Mouse (Mus musculus): Measurements from ENCODE around the gene L3mbtl4. TPM values are rescaled to one million over a fixed set of nuclear protein-coding genes. Genes with fewer than 3 reads are reported as not detected.

The L3mbtl4 gene
- total RNA-seq, 2 experiments from 2014 or later: 2.6 to 3.0 TPM

GRCm38 (mm10) chr17:68591619-68592018 lies 318.0 kb downstream of the L3mbtl4 start:
- DNase-seq (ENCODE audit: extremely low spot score in 1 of 2, low spot score in 2 of 2): no peak
- H3K4me3 ChIP-seq: no peak overlapping the region
- intact Hi-C loops (cut with DNase I): no loop called here
- no peak for TF ChIP-seq CTCF (IDR thresholded peaks at IDR 0.05)
- no peak overlapping the region for H3K27ac ChIP-seq

DNA sequence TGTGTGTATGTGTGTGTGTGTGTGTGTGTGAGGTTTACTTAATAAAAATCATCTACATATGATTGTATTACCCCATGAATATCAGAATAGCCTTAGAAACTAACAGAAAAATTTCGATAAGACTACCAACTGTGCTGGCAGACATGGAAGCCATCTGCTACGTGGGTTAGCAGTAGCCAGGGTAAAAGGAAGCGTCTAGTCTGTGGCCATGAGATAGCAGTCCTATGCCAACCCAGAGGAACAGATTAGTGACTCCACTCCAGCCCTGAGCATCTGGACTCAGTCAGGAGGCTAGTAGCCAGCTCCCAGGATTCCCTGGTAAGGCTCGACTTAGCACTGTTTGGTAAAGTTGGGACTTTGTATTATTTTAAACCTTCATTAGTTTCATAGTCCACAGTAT lies 329.1 kb downstream of the L3mbtl4 start:
- no peak for TF ChIP-seq CTCF (IDR thresholded peaks at IDR 0.05)
- H3K4me3 ChIP-seq: no peak overlapping the region
- no peak overlapping the region for H3K27ac ChIP-seq
- intact Hi-C loops (cut with DNase I): no loop called here
- DNase-seq (ENCODE audit: extremely low spot score in 1 of 2, low spot score in 2 of 2): no peak

- DNase-seq (ENCODE audit: extremely low spot score in 1 of 2, low spot score in 2 of 2): no peak
- TF ChIP-seq CTCF (IDR thresholded peaks at IDR 0.05): no peak
- Histone ChIP-seq H3K27ac (no peak overlapping the region), H3K4me3 (no peak overlapping the region)
- intact Hi-C loops (cut with DNase I): no loop called here
Measured at GRCm38 (mm10) chr17:68607691-68608090, 334.1 kb downstream of the L3mbtl4 start.

GRCm38 (mm10) chr17:68611247-68611646 lies 337.6 kb downstream of the L3mbtl4 start:
- TF ChIP-seq CTCF (IDR thresholded peaks at IDR 0.05): no peak
- Histone ChIP-seq H3K27ac (no peak overlapping the region), H3K4me3 (no peak overlapping the region)
- intact Hi-C loops (cut with DNase I): no loop called here
- DNase-seq (ENCODE audit: extremely low spot score in 1 of 2, low spot score in 2 of 2): no peak

DNA sequence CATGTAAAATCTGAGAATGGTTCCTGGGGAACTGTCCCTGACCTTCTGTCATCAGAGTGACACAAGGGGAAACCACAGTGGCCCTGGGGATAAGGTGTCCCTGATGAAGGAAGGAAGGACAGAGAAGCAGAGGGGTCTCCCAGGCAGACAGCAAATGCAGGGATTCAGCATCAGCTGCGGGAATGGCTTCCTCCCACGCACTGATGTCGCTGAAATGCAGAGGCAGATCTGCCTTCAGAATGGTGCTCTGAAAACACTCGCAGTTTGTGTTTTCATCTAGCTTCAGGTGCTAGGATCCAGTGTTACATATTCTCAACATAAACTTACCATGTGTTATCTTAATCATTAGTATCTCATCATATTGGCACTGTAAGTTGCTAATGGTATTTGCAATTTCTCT lies 351.7 kb downstream of the L3mbtl4 start:
- DNase-seq (ENCODE audit: extremely low spot score in 1 of 2, low spot score in 2 of 2): no peak
- intact Hi-C loops (cut with DNase I): no loop called here
- no peak overlapping the region for H3K4me3 ChIP-seq
- no peak overlapping the region for H3K27ac ChIP-seq
- no peak for TF ChIP-seq CTCF (IDR thresholded peaks at IDR 0.05)

- Histone ChIP-seq H3K4me3 (no peak overlapping the region), H3K27ac (no peak overlapping the region)
- no peak for TF ChIP-seq CTCF (IDR thresholded peaks at IDR 0.05)
- intact Hi-C loops (cut with DNase I): no loop called here
- DNase-seq (ENCODE audit: extremely low spot score in 1 of 2, low spot score in 2 of 2): no peak
Measured at GRCm38 (mm10) chr17:68629631-68630426, 356.2 kb downstream of the L3mbtl4 start.

GRCm38 (mm10) chr17:68631396-68631795 lies 357.8 kb downstream of the L3mbtl4 start:
- no peak overlapping the region for H3K27ac ChIP-seq
- DNase-seq (ENCODE audit: extremely low spot score in 1 of 2, low spot score in 2 of 2): peak; percentile 19 to 29
- intact Hi-C loops (cut with DNase I): no loop called here
- TF ChIP-seq CTCF (IDR thresholded peaks at IDR 0.05): no peak
- H3K4me3 ChIP-seq: no peak overlapping the region

- no peak for DNase-seq (ENCODE audit: extremely low spot score in 1 of 2, low spot score in 2 of 2)
- intact Hi-C loops (cut with DNase I): loop anchor here (5.0 kb wide), 1 partner anchor 293 kb away; no protein-coding TSS in a partner anchor
Measured at GRCm38 (mm10) chr17:68640187-68640586, 366.6 kb downstream of the L3mbtl4 start.

DNA sequence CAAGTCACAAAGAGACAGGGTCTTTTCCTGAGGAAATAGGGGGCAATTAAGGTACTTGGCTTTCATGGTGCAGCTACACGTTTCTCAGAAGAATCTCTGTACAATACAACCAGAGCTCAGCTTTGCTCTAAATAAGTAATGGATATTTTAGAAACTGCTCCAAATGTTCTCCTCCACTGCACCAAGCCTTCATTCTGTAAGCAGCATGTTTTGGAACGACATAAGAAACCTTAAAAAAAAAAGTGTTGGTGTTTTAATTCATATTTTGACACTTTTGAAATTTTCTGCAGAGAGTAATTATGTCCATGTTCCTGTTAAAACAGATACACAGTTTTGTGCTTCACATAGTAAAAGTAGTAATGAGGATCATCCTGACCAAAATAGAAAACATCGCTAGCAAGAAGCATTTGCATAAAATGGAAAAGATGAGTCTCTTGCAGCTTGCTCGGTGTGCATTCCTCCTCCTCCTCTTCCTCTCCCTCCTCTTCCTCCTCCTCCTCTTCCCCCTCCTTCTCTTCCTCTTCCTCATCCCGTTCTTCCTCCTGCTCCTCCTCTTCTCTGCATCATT lies 369.0 kb downstream of the L3mbtl4 start:
- TF ChIP-seq CTCF (IDR thresholded peaks at IDR 0.05): no peak
- no peak overlapping the region for H3K4me3 ChIP-seq
- no peak overlapping the region for H3K27ac ChIP-seq
- DNase-seq (ENCODE audit: extremely low spot score in 1 of 2, low spot score in 2 of 2): no peak
- intact Hi-C loops (cut with DNase I): loop anchor here (2.0 to 5.0 kb wide), 3 partner anchors 116 to 295 kb away; no protein-coding TSS in a partner anchor

More at GRCm38 (mm10) chr17:68640187-68640586, 366.6 kb downstream of the L3mbtl4 start:
- peak; percentile 5 for TF ChIP-seq CTCF (IDR thresholded peaks at IDR 0.05)
- H3K27ac ChIP-seq: no peak overlapping the region
- H3K4me3 ChIP-seq: no peak overlapping the region

DNA sequence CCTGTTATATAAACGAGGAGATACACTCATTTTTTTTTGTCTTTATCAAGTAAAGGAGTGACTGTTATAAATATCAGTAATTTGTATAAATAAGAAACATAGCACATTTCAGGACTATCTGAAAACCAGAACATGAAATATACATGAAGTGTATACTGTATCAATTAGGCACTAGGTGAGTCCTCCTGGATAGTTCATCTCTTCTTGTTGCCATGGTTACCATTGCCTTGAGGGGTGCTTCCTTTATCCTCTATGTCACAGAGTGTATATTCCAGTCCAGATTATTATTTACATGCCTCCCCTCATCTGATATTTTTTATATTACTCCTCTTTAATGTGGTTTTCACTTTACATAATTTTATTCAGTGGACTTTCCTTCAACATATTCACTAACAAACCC lies 392.9 kb downstream of the L3mbtl4 start:
- no peak for TF ChIP-seq CTCF (IDR thresholded peaks at IDR 0.05)
- DNase-seq (ENCODE audit: extremely low spot score in 1 of 2, low spot score in 2 of 2): no peak
- intact Hi-C loops (cut with DNase I): no loop called here
- Histone ChIP-seq H3K4me3 (no peak overlapping the region), H3K27ac (no peak overlapping the region)

- TF ChIP-seq CTCF (IDR thresholded peaks at IDR 0.05): no peak
Measured at GRCm38 (mm10) chr17:68672088-68672504, 398.5 kb downstream of the L3mbtl4 start.

GRCm38 (mm10) chr17:68710701-68711100 lies 437.1 kb downstream of the L3mbtl4 start:
- Histone ChIP-seq H3K4me3 (no peak overlapping the region), H3K27ac (no peak overlapping the region)
- peak; percentile 13 to 15 for DNase-seq (ENCODE audit: extremely low spot score in 1 of 2, low spot score in 2 of 2)
- intact Hi-C loops (cut with DNase I): no loop called here
- no peak for TF ChIP-seq CTCF (IDR thresholded peaks at IDR 0.05)

More at GRCm38 (mm10) chr17:68672088-68672504, 398.5 kb downstream of the L3mbtl4 start:
- no peak overlapping the region for H3K4me3 ChIP-seq
- no peak overlapping the region for H3K27ac ChIP-seq
- DNase-seq (ENCODE audit: extremely low spot score in 1 of 2, low spot score in 2 of 2): no peak
- intact Hi-C loops (cut with DNase I): no loop called here
